Mouse (Mus musculus): ENCODE data around the gene Slc38a5. TPM values are rescaled to one million over a fixed set of nuclear protein-coding genes. Genes with fewer than 3 reads are reported as not detected.

Gene Slc38a5
- total RNA-seq (2021) = 1 to 10 TPM; 2.0 to 2.1 TPM
- long read RNA-seq, partial matches to known transcripts = 1 of 4 reads
- long read RNA-seq, other reads (novel, unspliced or antisense) = 0 of 4 reads

GRCm38 (mm10) chrX:8271083-8271820 lies at the start of gene Slc38a5:
TSS of gene Slc38a5 (plus strand) at chrX:8271133.
- DNase-seq (ENCODE audit: low spot score in 2 of 2) = no peak

GRCm38 (mm10) chrX:8222296-8222677 lies 48.6 kb upstream of the Slc38a5 start:
- DNase-seq (ENCODE audit: low spot score in 2 of 2) = peak; percentile 73 to 80

GRCm38 (mm10) chrX:8222678-8223421 lies 48.1 kb upstream of the Slc38a5 start:
- DNase-seq (ENCODE audit: low spot score in 2 of 2) = peak in 1 of 2 experiments; percentile 24

GRCm38 (mm10) chrX:8223473-8223872 lies 47.5 kb upstream of the Slc38a5 start:
- no peak for DNase-seq (ENCODE audit: low spot score in 2 of 2)

GRCm38 (mm10) chrX:8230272-8230671 lies 40.7 kb upstream of the Slc38a5 start:
- no peak for DNase-seq (ENCODE audit: low spot score in 2 of 2)

GRCm38 (mm10) chrX:8233602-8234001 lies 37.3 kb upstream of the Slc38a5 start:
- no peak for DNase-seq (ENCODE audit: low spot score in 2 of 2)

GRCm38 (mm10) chrX:8236704-8237103 lies 34.2 kb upstream of the Slc38a5 start:
- no peak for DNase-seq (ENCODE audit: low spot score in 2 of 2)

- DNase-seq (ENCODE audit: low spot score in 2 of 2) = no peak
These were observed 32.0 kb upstream of the Slc38a5 start for GRCm38 (mm10) chrX:8238804-8239395.

GRCm38 (mm10) chrX:8247680-8248079 lies 23.3 kb upstream of the Slc38a5 start:
- no peak for DNase-seq (ENCODE audit: low spot score in 2 of 2)

GRCm38 (mm10) chrX:8248542-8249120 lies 22.3 kb upstream of the Slc38a5 start:
- DNase-seq (ENCODE audit: low spot score in 2 of 2) = no peak

- no peak for DNase-seq (ENCODE audit: low spot score in 2 of 2)
These were observed 19.1 kb upstream of the Slc38a5 start for GRCm38 (mm10) chrX:8251789-8252333.

- DNase-seq (ENCODE audit: low spot score in 2 of 2) = peak; percentile 79 to 89
These were observed 18.3 kb upstream of the Slc38a5 start, which contains the start of gene Ftsj1 for GRCm38 (mm10) chrX:8252334-8253285. TSS of gene Ftsj1 (minus strand) at chrX:8252406.

- DNase-seq (ENCODE audit: low spot score in 2 of 2) = no peak
These were observed 17.2 kb upstream of the Slc38a5 start for GRCm38 (mm10) chrX:8253711-8254110.

GRCm38 (mm10) chrX:8255807-8256206 lies 15.1 kb upstream of the Slc38a5 start:
- no peak for DNase-seq (ENCODE audit: low spot score in 2 of 2)

GRCm38 (mm10) chrX:8259478-8259877 lies 11.5 kb upstream of the Slc38a5 start:
- peak in 1 of 2 experiments; percentile 14 for DNase-seq (ENCODE audit: low spot score in 2 of 2)

- DNase-seq (ENCODE audit: low spot score in 2 of 2) = no peak
These were observed 7.7 kb upstream of the Slc38a5 start for GRCm38 (mm10) chrX:8263156-8263804.

GRCm38 (mm10) chrX:8264222-8264621 lies 6.7 kb upstream of the Slc38a5 start:
- no peak for DNase-seq (ENCODE audit: low spot score in 2 of 2)

- DNase-seq (ENCODE audit: low spot score in 2 of 2) = no peak
These were observed 1.1 kb downstream of the Slc38a5 start for GRCm38 (mm10) chrX:8272000-8272399.

- no peak for DNase-seq (ENCODE audit: low spot score in 2 of 2)
These were observed 3.1 kb downstream of the Slc38a5 start for GRCm38 (mm10) chrX:8274056-8274455.

- no peak for DNase-seq (ENCODE audit: low spot score in 2 of 2)
These were observed 17.7 kb downstream of the Slc38a5 start for GRCm38 (mm10) chrX:8288621-8289020.

All from layer of hippocampus, adult 18-20 months (tissue).